8 mouse cellular contexts compared by ENCODE assay signal in the genomic region with DNA sequence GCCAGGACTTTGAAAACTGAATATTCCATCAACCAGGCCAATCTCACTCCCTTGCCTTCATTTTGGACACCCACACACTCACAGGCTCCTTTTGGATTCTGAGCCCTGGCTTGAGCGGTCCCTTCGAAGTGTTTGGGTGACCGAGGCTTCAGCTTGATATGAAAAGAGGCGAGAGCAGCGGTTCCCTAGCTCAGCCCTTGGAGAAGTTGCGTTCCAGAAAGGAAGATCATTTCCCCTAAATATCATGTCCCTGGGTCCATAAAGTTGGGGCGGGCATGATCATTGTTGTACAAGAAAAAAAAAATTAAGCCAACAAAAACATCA. TPM values are rescaled to one million over a fixed set of nuclear protein-coding genes. Genes with fewer than 3 reads are reported as not detected.
DNase-seq lines count a peak whose midpoint lies in the region; ATAC-seq and TF ChIP-seq lines count a peak whose summit lies in the region.

No protein-coding gene starts in this region.

- no peaks in the 10 kb centered on the region for H3K27me3 ChIP-seq in heart, embryonic 11.5 days (ENCODE audit: control insufficient read depth, insufficient read depth, low read length)

- H3K4me1 ChIP-seq in heart, embryonic 11.5 days (ENCODE audit: control insufficient read depth, insufficient read depth, low read length) = 0 out of 2 replicates have a peak, but pooled peaks cover 2% of the 10 kb centered on the region
- H3K4me1 ChIP-seq in ES-E14 (ENCODE audit: control insufficient read depth in 2 of 2, insufficient read depth in 2 of 2, low read length in 2 of 2, poor library complexity in 1 of 2) = peaks cover 0 to 2% of the 10 kb centered on the region in 2 experiments; a peak in 1 of 4 replicates

- in situ Hi-C loops in ES-E14 (cut with MboI; ENCODE audit: low sequenced_read_pairs in 2 of 2, unreplicated experiment in 2 of 2) = no loop called here

- H3K79me2 ChIP-seq in macrophage (ENCODE audit: inconsistent target) = peaks cover 36% of the 10 kb centered on the region

- H3K36me3 ChIP-seq in heart, embryonic 11.5 days (ENCODE audit: control insufficient read depth, insufficient read depth, low read length) = no peaks in the 10 kb centered on the region
- H3K36me3 ChIP-seq in ES-E14 (ENCODE audit: control insufficient read depth, insufficient read depth, low read length, poor library complexity, severe bottlenecking) (no peaks in the 10 kb centered on the region), macrophage (ENCODE audit: inconsistent target) (no peaks in the 10 kb centered on the region)

- peak overlapping the region; percentile 87 for H3K4me3 ChIP-seq in heart, embryonic 11.5 days (ENCODE audit: low read depth, low read length)
- H3K4me3 ChIP-seq in ES-E14 (ENCODE audit: insufficient read depth in 1 of 2, low read depth in 1 of 2, low read length in 2 of 2, poor library complexity in 1 of 2, severe bottlenecking in 1 of 2) (peak overlapping the region; percentile 91 to 92), macrophage (ENCODE audit: inconsistent target) (peak overlapping the region; percentile 36)

- no peaks in the 10 kb centered on the region for H3K9me3 ChIP-seq in heart, embryonic 11.5 days (replicated peaks; ENCODE audit: control insufficient read depth, low read length)
- H3K9me3 ChIP-seq in ES-E14 (ENCODE audit: control insufficient read depth, insufficient read depth, low read depth, low read length) = no peaks in the 10 kb centered on the region

- H3K9ac ChIP-seq in heart, embryonic 11.5 days (ENCODE audit: low read depth, low read length) = peak overlapping the region; percentile 86
- peak overlapping the region; percentile 92 for H3K9ac ChIP-seq in ES-E14 (ENCODE audit: insufficient read depth, low read depth, low read length, poor library complexity, severe bottlenecking)

- DNase-seq in heart, adult 11 months = no peak
- no peak for DNase-seq in ES-E14 (ENCODE audit: low read depth, low spot score)
- no peak for DNase-seq in right cerebral cortex, postnatal 36 days (ENCODE audit: low spot score in 2 of 2)
- DNase-seq in frontal cortex, postnatal 14 days (ENCODE audit: low spot score in 2 of 2) = no peak
- no peak for DNase-seq in cerebellum, adult 11-12 months

- 2% methylated on average over 7 of the region's 7 CpGs for WGBS in heart, embryonic 11.5 days (ENCODE audit: insufficient replicate concordance)
- WGBS in macrophage (ENCODE audit: missing documents) = 12% methylated on average over 7 of the region's 7 CpGs

- H3K4me2 ChIP-seq in heart, embryonic 11.5 days = peak overlapping the region; percentile 83

- 0 out of 2 replicates have a peak overlapping the region, but pooled peaks have one; percentile 46 for H3K27ac ChIP-seq in heart, embryonic 11.5 days (ENCODE audit: low read depth, low read length)
- H3K27ac ChIP-seq in ES-E14 (ENCODE audit: insufficient read depth, low read depth, low read length, poor library complexity, severe bottlenecking) (no peak overlapping the region), macrophage (0 out of 2 replicates have a peak overlapping the region, but pooled peaks have one; percentile 13)

- no peak for ATAC-seq in heart, embryonic 11.5 days (replicated peaks; ENCODE audit: insufficient number of reproducible peaks, low FRiP score, low TSS enrichment)
- ATAC-seq in granulocyte monocyte progenitor cell, adult 5-6 weeks (replicated peaks; ENCODE audit: poor library complexity, severe bottlenecking) = peak; percentile 26

TF ChIP-seq in ES-E14, 5 proteins besides CTCF, POLR2A, EP300 and RAD21:
- no peak for TF ChIP-seq MAFK (IDR thresholded peaks at IDR 0.05; ENCODE audit: insufficient read depth, low read depth, low read length)
- no peak for TF ChIP-seq ZNF384 (IDR thresholded peaks at IDR 0.05; ENCODE audit: low read depth, low read length)
- TF ChIP-seq ZC3H11A (IDR thresholded peaks at IDR 0.05; ENCODE audit: borderline replicate concordance, low read depth, low read length) = no peak
- no peak for TF ChIP-seq HCFC1 (IDR thresholded peaks at IDR 0.05; ENCODE audit: borderline replicate concordance, insufficient read depth, low read length)
- no peak for TF ChIP-seq CHD2 (IDR thresholded peaks at IDR 0.05; ENCODE audit: low read depth, low read length)
TF ChIP-seq in ES-E14: peak in this region for 0.

RNA-seq across cellular contexts. Expression of gene Tcp11l1, which starts 0.5 kb away (rescaled TPM):
- 32.5 and 36.0 TPM in 2 replicates for polyA plus RNA-seq in heart, embryonic 11.5 days (2014; fragmentation: Nextera tagmentation; extraction: Ambion mirVana)
- 8.3 and 11.9 TPM in 2 replicates for total RNA-seq in ES-E14 (2012; rRNA removed)
- total RNA-seq in granulocyte monocyte progenitor cell, adult 5-6 weeks (2014; fragmentation: Nextera tagmentation) = 18.3 and 21.3 TPM in 2 replicates
- 7.9 and 10.5 TPM in 2 replicates for total RNA-seq in granulocyte monocyte progenitor cell, adult 5-6 weeks (2017)
- 10 to 100 TPM; 10.4 to 68.9 (median 41.4) TPM for total RNA-seq in macrophage (2018; cell fraction: chromatin; rRNA removed)
- total RNA-seq in macrophage (2018; cell fraction: cytosol; rRNA removed) = 10 to 100 TPM; 23.1 to 39.7 (median 31.7) TPM
- total RNA-seq in macrophage (2018; cell fraction: nucleus; rRNA removed) = 10 to 100 TPM; 11.1 to 78.2 (median 37.6) TPM
- 22.5 to 32.0 TPM (median 24.4 TPM) in 3 replicates for polyA plus RNA-seq in macrophage (2018)

RNA-seq across cellular contexts. Expression of gene Pin1rt1, which starts 3.7 kb away (rescaled TPM):
- not detected in 2 replicates for polyA plus RNA-seq in heart, embryonic 11.5 days (2014; fragmentation: Nextera tagmentation; extraction: Ambion mirVana)
- total RNA-seq in ES-E14 (2012; rRNA removed) = not detected in 2 replicates
- total RNA-seq in granulocyte monocyte progenitor cell, adult 5-6 weeks (2014; fragmentation: Nextera tagmentation) = not detected in 2 replicates
- not detected in 2 replicates for total RNA-seq in granulocyte monocyte progenitor cell, adult 5-6 weeks (2017)
- not detected for total RNA-seq in macrophage (2018; cell fraction: chromatin; rRNA removed)
- total RNA-seq in macrophage (2018; cell fraction: cytosol; rRNA removed) = not detected
- not detected for total RNA-seq in macrophage (2018; cell fraction: nucleus; rRNA removed)
- polyA plus RNA-seq in macrophage (2018) = not detected in 3 replicates

RNA-seq across cellular contexts. Expression of gene Depdc7, which starts 30.2 kb away (rescaled TPM):
- polyA plus RNA-seq in heart, embryonic 11.5 days (2014; fragmentation: Nextera tagmentation; extraction: Ambion mirVana) = 3.0 and 3.6 TPM in 2 replicates
- 9.5 and 12.1 TPM in 2 replicates for total RNA-seq in ES-E14 (2012; rRNA removed)
- 2.4 and 2.9 TPM in 2 replicates for total RNA-seq in granulocyte monocyte progenitor cell, adult 5-6 weeks (2014; fragmentation: Nextera tagmentation)
- 4.7 and 11.6 TPM in 2 replicates for total RNA-seq in granulocyte monocyte progenitor cell, adult 5-6 weeks (2017)
- 10 to 100 TPM in 2 of 26 experiments, 1 to 10 TPM in 22, under 1 TPM in 2; 0.78 to 14.2 (median 6.4) TPM for total RNA-seq in macrophage (2018; cell fraction: chromatin; rRNA removed)
- total RNA-seq in macrophage (2018; cell fraction: cytosol; rRNA removed) = 1 to 10 TPM; 1.7 to 8.2 (median 4.7) TPM
- total RNA-seq in macrophage (2018; cell fraction: nucleus; rRNA removed) = 10 to 100 TPM in 1 of 26 experiments, 1 to 10 TPM in 25; 1.1 to 11.3 (median 2.9) TPM
- polyA plus RNA-seq in macrophage (2018) = 7.6 to 10.3 TPM (median 7.7 TPM) in 3 replicates

Comparison
In these comparisons a context has a peak if more than half of its experiments do, and no peak if none do; other contexts are left out.
1. H3K4me3 ChIP-seq: peak in every context shown above with its lines; median percentile 92 in ES-E14; 87 in heart, embryonic 11.5 days; 36 in macrophage.